Mouse (Mus musculus) midbrain, embryonic 15.5 days (tissue): ENCODE results near the gene Npas2. TPM values are rescaled to one million over a fixed set of nuclear protein-coding genes. Genes with fewer than 3 reads are reported as not detected.
A peak's percentile ranks its signal among the peaks of the same experiment; 100 is the strongest.

Source experiments
- ATAC-seq: fragments of 200-750 bp; cut with Nextera tagmentation; replicated peaks from 2 replicates; pipeline ENCODE4 v1.8.0; 2017; ENCODE audit warnings: moderate TSS enrichment
- H3K27ac ChIP-seq: fragments of 300-500 bp; sonication (generic); 2 replicates; pipeline ENCODE4 v1.5.1; 2015; ENCODE audit warnings: mild to moderate bottlenecking, inconsistent platforms
- H3K27me3 ChIP-seq: fragments of 300-500 bp; sonication (generic); replicated peaks from 2 replicates; pipeline ENCODE4 v1.6.1; 2015; ENCODE audit warnings: inconsistent platforms
- H3K36me3 ChIP-seq: fragments of 300-500 bp; sonication (generic); replicated peaks from 2 replicates; pipeline ENCODE4 v1.6.1; 2015; ENCODE audit warnings: inconsistent platforms
- H3K4me1 ChIP-seq: fragments of 300-500 bp; sonication (generic); 2 replicates; pipeline ENCODE4 v1.6.1; 2015; ENCODE audit warnings: inconsistent platforms
- H3K4me2 ChIP-seq: fragments of 300-500 bp; sonication (generic); 2 replicates; pipeline ENCODE4 v1.6.1; 2015; ENCODE audit warnings: inconsistent platforms, mild to moderate bottlenecking, moderate library complexity
- H3K4me3 ChIP-seq: fragments of 300-500 bp; sonication (generic); 2 replicates; pipeline ENCODE4 v1.5.1; 2015; ENCODE audit warnings: mild to moderate bottlenecking, inconsistent platforms
- H3K9ac ChIP-seq: fragments of 300-500 bp; sonication (generic); 2 replicates; pipeline ENCODE4 v1.6.1; 2015; ENCODE audit warnings: mild to moderate bottlenecking, inconsistent platforms
- H3K9me3 ChIP-seq: fragments of 300-500 bp; sonication (generic); 2 replicates; pipeline ENCODE4 v1.6.1; 2016; ENCODE audit warnings: inconsistent platforms
- WGBS: fragments of 180-500 bp; shearing (Covaris S2); methylation state at CpG from one replicate; pipeline ENCODE4 v1.1.7; 2015; ENCODE audit warnings: mixed read lengths; 5-methylcytosine and 5-hydroxymethylcytosine counted together
- polyA plus RNA-seq: library from polyadenylated mRNA; unstranded; fragments of >200 nt; fragmentation: Nextera tagmentation; extraction: Ambion mirVana; gene quantifications from 2 replicates; pipeline ENCODE4 v1.2.1, GENCODE M21; 2015

Gene Npas2
- polyA plus RNA-seq, 1 experiment from 2014 or later, result 0.65 TPM

DNA sequence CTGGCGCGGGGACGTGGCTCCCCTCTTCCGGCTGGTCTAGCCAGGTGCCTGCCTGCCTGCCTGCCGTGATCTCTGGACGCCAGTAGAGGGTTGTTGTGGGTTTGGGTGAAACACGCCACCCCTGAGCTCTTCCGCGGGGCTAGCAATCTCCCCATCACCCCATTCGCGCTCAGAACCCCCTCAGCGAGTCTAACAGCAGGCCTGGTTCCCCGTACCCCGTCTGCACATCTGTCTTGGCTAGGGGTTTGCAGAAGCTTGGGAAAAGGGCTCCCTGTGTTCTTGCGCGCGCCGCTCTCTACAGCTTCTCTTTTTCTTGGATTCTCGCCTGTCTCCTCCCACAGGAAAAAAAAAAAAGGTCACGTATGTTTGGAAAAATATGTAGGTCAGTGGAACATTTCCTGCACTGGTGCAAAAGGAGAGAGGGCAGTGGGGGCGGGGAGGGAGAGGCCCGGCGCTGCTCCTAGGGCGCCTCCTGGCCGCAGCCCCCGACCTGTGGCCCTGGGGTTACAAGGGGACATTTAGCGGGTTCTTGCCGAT lies 1.0 kb upstream of the Npas2 start:
- H3K4me2 ChIP-seq, result peak overlapping the region; percentile 99
- H3K4me3 ChIP-seq, result peak overlapping the region; percentile 75
- peak overlapping the region; percentile 60; the same call in 1 of the 2 replicates for H3K9ac ChIP-seq
- H3K27me3 ChIP-seq, result peaks cover 45% of the 10 kb centered on the region
- peak; percentile 22; the same call in 1 of the 2 replicates for ATAC-seq
- peaks cover 28% of the 10 kb centered on the region for H3K4me1 ChIP-seq
- H3K9me3 ChIP-seq, result no peaks in the 10 kb centered on the region
- no peak overlapping the region for H3K27ac ChIP-seq
- H3K36me3 ChIP-seq, result no peaks in the 10 kb centered on the region
- 2% methylated on average over 28 of the region's 28 CpGs for WGBS

GRCm38 (mm10) chr1:39193862-39194675 lies 538 bp downstream of the Npas2 start:
- H3K4me2 ChIP-seq, result peak overlapping the region; percentile 99
- H3K4me1 ChIP-seq, result peaks cover 28% of the 10 kb centered on the region
- H3K36me3 ChIP-seq, result no peaks in the 10 kb centered on the region
- H3K9me3 ChIP-seq, result no peaks in the 10 kb centered on the region
- peaks cover 52% of the 10 kb centered on the region for H3K27me3 ChIP-seq
- peak overlapping the region; percentile 60 for H3K9ac ChIP-seq
- ATAC-seq, result peak; percentile 80
- H3K4me3 ChIP-seq, result peak overlapping the region; percentile 75
- no peak overlapping the region for H3K27ac ChIP-seq
- WGBS, result under 1% methylated on average over 60 of the region's 76 CpGs

DNA sequence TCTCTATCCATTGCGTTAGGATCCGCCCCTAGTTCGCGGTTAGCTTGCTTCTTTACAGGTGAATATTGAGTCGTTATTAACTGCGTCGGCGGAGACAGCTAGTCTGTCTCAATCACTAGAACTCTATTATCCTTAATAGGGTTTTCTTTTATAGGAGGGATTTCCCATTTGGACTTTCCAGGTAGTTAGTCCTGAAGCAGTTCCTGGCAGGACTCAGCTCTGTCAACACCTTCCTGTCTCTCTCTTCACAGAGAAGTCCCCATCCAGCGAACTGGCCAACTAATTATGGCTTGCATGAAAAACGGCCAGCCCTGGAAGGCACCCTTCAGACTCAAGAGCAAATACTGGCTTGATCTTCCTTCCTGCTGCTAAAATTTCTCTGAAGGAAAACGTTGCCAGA lies 1.4 kb downstream of the Npas2 start:
- H3K9me3 ChIP-seq, result no peaks in the 10 kb centered on the region
- ATAC-seq, result no peak
- peaks cover 52% of the 10 kb centered on the region for H3K27me3 ChIP-seq
- H3K4me1 ChIP-seq, result peaks cover 28% of the 10 kb centered on the region
- H3K4me2 ChIP-seq, result peak overlapping the region; percentile 99
- H3K9ac ChIP-seq, result no peak overlapping the region
- peak overlapping the region; percentile 75 for H3K4me3 ChIP-seq
- no peak overlapping the region for H3K27ac ChIP-seq
- H3K36me3 ChIP-seq, result no peaks in the 10 kb centered on the region
- WGBS, result 5% methylated on average over 11 of the region's 11 CpGs

GRCm38 (mm10) chr1:39196126-39196525 lies 2.6 kb downstream of the Npas2 start:
- 37% methylated on average over 6 of the region's 6 CpGs for WGBS
- Histone ChIP-seq H3K4me2 (no peak overlapping the region), H3K4me3 (no peak overlapping the region), H3K9ac (no peak overlapping the region), H3K27me3 (peaks cover 48% of the 10 kb centered on the region), H3K27ac (no peak overlapping the region), H3K36me3 (no peaks in the 10 kb centered on the region), H3K4me1 (peaks cover 28% of the 10 kb centered on the region), H3K9me3 (no peaks in the 10 kb centered on the region)
- ATAC-seq, result no peak

GRCm38 (mm10) chr1:39196676-39197375 lies 3.3 kb downstream of the Npas2 start:
- Histone ChIP-seq H3K27me3 (peaks cover 47% of the 10 kb centered on the region), H3K36me3 (no peaks in the 10 kb centered on the region), H3K9me3 (no peaks in the 10 kb centered on the region), H3K4me2 (no peak overlapping the region), H3K4me3 (no peak overlapping the region), H3K4me1 (peaks cover 28% of the 10 kb centered on the region), H3K9ac (no peak overlapping the region), H3K27ac (no peak overlapping the region)
- WGBS, result 56% methylated on average over 12 of the region's 12 CpGs
- no peak for ATAC-seq

DNA sequence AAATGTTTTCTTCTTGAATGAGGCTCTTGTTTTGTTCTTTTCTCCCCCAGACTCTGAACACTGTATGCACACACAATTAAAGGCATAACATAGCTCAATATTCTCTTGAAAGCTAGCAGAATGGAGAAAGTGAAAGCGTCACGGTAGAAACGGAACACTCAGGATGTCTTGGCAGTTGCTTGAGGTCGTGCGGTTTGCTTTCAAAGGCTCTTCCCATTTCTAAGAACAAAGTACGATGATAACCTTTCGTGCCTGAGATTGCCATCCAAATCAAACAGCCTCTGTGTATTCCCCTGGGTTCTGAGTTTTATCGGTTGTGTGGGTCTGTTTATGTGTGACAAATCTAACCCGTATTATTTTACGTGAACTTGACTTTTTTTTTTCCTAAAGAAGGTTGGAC lies 11.5 kb downstream of the Npas2 start:
- Histone ChIP-seq H3K27ac (no peak overlapping the region), H3K4me2 (no peak overlapping the region), H3K4me3 (no peak overlapping the region), H3K9me3 (no peaks in the 10 kb centered on the region), H3K27me3 (no peaks in the 10 kb centered on the region), H3K9ac (no peak overlapping the region), H3K4me1 (no peaks in the 10 kb centered on the region), H3K36me3 (no peaks in the 10 kb centered on the region)
- no peak for ATAC-seq
- 85% methylated on average over 10 of the region's 10 CpGs for WGBS

DNA sequence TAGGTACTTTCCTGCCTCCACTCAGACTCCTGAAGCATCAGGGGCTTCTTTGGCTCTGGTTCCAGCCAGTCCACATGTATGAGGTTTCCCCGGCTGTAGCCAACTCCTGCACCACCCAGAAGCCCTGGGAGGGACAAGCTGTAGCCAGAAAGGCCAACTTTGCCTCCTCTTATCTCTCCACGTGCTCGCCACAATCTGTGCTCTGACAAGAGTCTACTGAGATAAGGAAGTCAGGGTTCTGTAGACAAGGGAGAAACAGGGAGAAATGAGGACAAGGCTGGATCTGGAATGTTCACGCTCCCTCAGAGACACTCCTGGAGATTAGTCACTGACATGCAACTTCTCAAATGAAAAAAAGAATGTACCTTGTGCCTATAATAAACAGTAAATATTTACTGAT lies 12.2 kb downstream of the Npas2 start:
- Histone ChIP-seq H3K4me1 (no peaks in the 10 kb centered on the region), H3K36me3 (no peaks in the 10 kb centered on the region), H3K27me3 (no peaks in the 10 kb centered on the region), H3K9me3 (no peaks in the 10 kb centered on the region), H3K27ac (no peak overlapping the region), H3K9ac (no peak overlapping the region), H3K4me3 (no peak overlapping the region), H3K4me2 (no peak overlapping the region)
- no peak for ATAC-seq
- WGBS, result 88% methylated on average over 4 of the region's 4 CpGs

GRCm38 (mm10) chr1:39206942-39207341 lies 13.4 kb downstream of the Npas2 start:
- Histone ChIP-seq H3K4me3 (no peak overlapping the region), H3K27me3 (no peaks in the 10 kb centered on the region), H3K4me1 (no peaks in the 10 kb centered on the region), H3K9me3 (no peaks in the 10 kb centered on the region), H3K9ac (no peak overlapping the region), H3K4me2 (no peak overlapping the region), H3K36me3 (no peaks in the 10 kb centered on the region), H3K27ac (no peak overlapping the region)
- WGBS, result 42% methylated on average over 7 of the region's 7 CpGs
- no peak for ATAC-seq

DNA sequence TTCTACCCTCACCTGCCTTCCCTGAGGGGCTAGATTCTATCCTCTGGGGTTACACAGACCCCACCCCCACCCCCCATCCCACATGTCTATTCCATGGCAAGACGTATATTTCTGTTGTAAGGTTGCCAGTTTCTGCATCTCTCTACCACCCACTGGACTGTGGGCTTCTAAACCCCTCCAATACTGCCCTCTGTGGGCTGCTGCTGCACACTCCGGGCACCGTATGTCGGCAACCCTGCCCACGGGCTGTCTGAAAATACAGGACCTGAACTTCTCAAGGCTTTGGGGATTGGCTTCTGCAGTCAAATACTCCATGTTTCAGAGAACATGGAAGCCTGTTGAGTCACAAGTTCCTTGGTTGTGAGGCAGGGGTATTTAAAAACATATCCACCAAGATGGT lies 17.4 kb downstream of the Npas2 start:
- 71% methylated on average over 5 of the region's 5 CpGs for WGBS
- no peak for ATAC-seq
- H3K36me3 ChIP-seq, result no peaks in the 10 kb centered on the region
- no peak overlapping the region for H3K4me3 ChIP-seq
- H3K9me3 ChIP-seq, result no peaks in the 10 kb centered on the region
- H3K9ac ChIP-seq, result no peak overlapping the region
- H3K27me3 ChIP-seq, result no peaks in the 10 kb centered on the region
- no peak overlapping the region for H3K27ac ChIP-seq
- H3K4me1 ChIP-seq, result no peaks in the 10 kb centered on the region
- no peak overlapping the region for H3K4me2 ChIP-seq

GRCm38 (mm10) chr1:39212982-39213381 lies 19.5 kb downstream of the Npas2 start:
- 81% methylated on average over 6 of the region's 6 CpGs for WGBS
- Histone ChIP-seq H3K4me2 (no peak overlapping the region), H3K36me3 (no peaks in the 10 kb centered on the region), H3K9me3 (no peaks in the 10 kb centered on the region), H3K4me3 (no peak overlapping the region), H3K27ac (no peak overlapping the region), H3K27me3 (no peaks in the 10 kb centered on the region), H3K9ac (no peak overlapping the region), H3K4me1 (no peaks in the 10 kb centered on the region)
- no peak for ATAC-seq

DNA sequence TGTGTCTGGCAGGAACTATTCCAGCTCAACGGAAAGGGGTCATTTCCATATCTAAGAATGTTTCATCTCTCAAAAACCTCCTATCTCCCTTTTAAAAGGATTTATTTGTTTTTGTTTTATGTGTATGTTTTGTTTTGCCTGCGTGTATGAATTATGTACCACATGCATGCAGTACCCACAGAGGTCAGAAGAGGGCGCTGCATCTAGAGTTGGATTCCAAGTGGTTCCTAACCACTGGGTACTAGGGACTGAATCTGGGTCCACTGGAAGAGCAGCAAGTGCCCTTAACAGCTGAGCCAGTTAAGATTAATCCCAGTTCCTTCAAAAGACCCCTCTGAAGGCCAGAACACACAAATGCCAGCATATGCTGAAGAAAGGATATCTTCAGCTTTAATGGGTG lies 24.1 kb downstream of the Npas2 start:
- ATAC-seq, result no peak
- WGBS, result 83% methylated on average over 3 of the region's 3 CpGs
- Histone ChIP-seq H3K4me2 (no peak overlapping the region), H3K9me3 (no peaks in the 10 kb centered on the region), H3K27ac (no peak overlapping the region), H3K27me3 (no peaks in the 10 kb centered on the region), H3K4me3 (no peak overlapping the region), H3K36me3 (no peaks in the 10 kb centered on the region), H3K9ac (no peak overlapping the region), H3K4me1 (no peaks in the 10 kb centered on the region)

GRCm38 (mm10) chr1:39228401-39228800 lies 34.9 kb downstream of the Npas2 start:
- Histone ChIP-seq H3K4me1 (no peaks in the 10 kb centered on the region), H3K9me3 (no peaks in the 10 kb centered on the region), H3K4me2 (no peak overlapping the region), H3K27ac (no peak overlapping the region), H3K27me3 (no peaks in the 10 kb centered on the region), H3K9ac (no peak overlapping the region), H3K36me3 (no peaks in the 10 kb centered on the region), H3K4me3 (no peak overlapping the region)
- no peak for ATAC-seq
- 94% methylated on average over 5 of the region's 5 CpGs for WGBS
